Mouse (Mus musculus): ENCODE data around the gene Nprl3.

DNA sequence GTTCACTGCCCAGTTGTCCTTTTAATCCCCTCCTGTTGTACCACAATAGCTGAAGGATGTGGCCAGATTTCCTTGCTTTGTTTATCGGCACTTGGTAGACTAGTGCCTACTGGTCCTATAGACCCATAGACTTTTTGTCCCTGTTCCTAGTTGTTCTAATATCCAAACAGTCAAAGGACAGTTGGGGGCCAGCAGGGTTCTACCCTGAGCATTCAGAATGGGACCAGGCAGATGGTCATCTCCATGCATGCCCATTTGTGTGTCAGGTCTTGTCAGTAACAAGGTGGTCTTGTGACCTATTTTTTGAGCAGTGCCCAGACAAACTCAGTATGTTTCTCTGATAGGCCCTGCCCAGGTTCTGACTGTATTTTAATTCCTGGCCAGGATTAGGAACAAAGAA, 40.5 kb downstream of the Nprl3 start:
- no peak for TF ChIP-seq CTCF (IDR thresholded peaks at IDR 0.05; ENCODE audit: low read depth)
- TF ChIP-seq EP300 (IDR thresholded peaks at IDR 0.05; ENCODE audit: low read depth) = no peak
